Mouse (Mus musculus) lung, embryonic 14.5 days (tissue): ENCODE data around the gene Zbtb48. TPM values are rescaled to one million over a fixed set of nuclear protein-coding genes. Genes with fewer than 3 reads are reported as not detected.

Source experiments
- ATAC-seq: fragments of 200-750 bp; cut with Nextera tagmentation; 2 replicates; pipeline ENCODE4 v1.8.0; 2017; ENCODE audit warnings: mild to moderate bottlenecking, moderate TSS enrichment, moderate library complexity; ENCODE audit not compliant: insufficient read depth
- DNase-seq: peaks from one replicate; pipeline ENCODE4 v3.0.0-alpha.2; 2015
- H3K27ac ChIP-seq: fragments of 300-500 bp; sonication (generic); 2 replicates; pipeline ENCODE4 v1.5.1; 2014; ENCODE audit warnings: low read depth, mild to moderate bottlenecking, moderate library complexity
- H3K27me3 ChIP-seq: fragments of 300-500 bp; sonication (generic); 2 replicates; pipeline ENCODE4 v1.6.1; 2014; ENCODE audit warnings: low read length, control low read depth; ENCODE audit not compliant: insufficient read depth
- H3K36me3 ChIP-seq: fragments of 300-500 bp; sonication (generic); 2 replicates; pipeline ENCODE4 v1.6.1; 2014; ENCODE audit warnings: control low read depth; ENCODE audit not compliant: insufficient read depth
- H3K4me1 ChIP-seq: fragments of 300-500 bp; sonication (generic); 2 replicates; pipeline ENCODE4 v1.6.1; 2014; ENCODE audit warnings: antibody characterized with exemption, control low read depth; ENCODE audit not compliant: insufficient read depth
- H3K4me2 ChIP-seq: fragments of 300-500 bp; sonication (generic); 2 replicates; pipeline ENCODE4 v1.6.1; 2014; ENCODE audit warnings: mild to moderate bottlenecking
- H3K4me3 ChIP-seq: fragments of 300-500 bp; sonication (generic); 2 replicates; pipeline ENCODE4 v1.5.1; 2014; ENCODE audit warnings: low read depth, low read length
- H3K9ac ChIP-seq: fragments of 300-500 bp; sonication (generic); 2 replicates; pipeline ENCODE4 v1.6.1; 2014
- H3K9me3 ChIP-seq: fragments of 300-500 bp; sonication (generic); 2 replicates; pipeline ENCODE4 v1.6.1; 2016; ENCODE audit warnings: low read depth, low read length, control low read depth
- CTCF ChIP-seq: IDR thresholded peaks from 2 replicates; pipeline ENCODE4 v1.5.1; 2016; ENCODE audit warnings: antibody characterized with exemption, low read depth
- WGBS: fragments of 180-500 bp; shearing (Covaris S2); extraction: QIAGEN DNeasy Blood & Tissue Kit; methylation state at CpG from one replicate; pipeline ENCODE4 v1.1.7; 2014; 5-methylcytosine and 5-hydroxymethylcytosine counted together
- polyA plus RNA-seq: library from polyadenylated mRNA; unstranded; fragments of >200 nt; fragmentation: Nextera tagmentation; extraction: Ambion mirVana; gene quantifications from 2 replicates; pipeline ENCODE4 v1.2.1, GENCODE M21; 2014

Gene Zbtb48
- polyA plus RNA-seq, 1 experiment from 2014 or later = 22.7 TPM

DNA sequence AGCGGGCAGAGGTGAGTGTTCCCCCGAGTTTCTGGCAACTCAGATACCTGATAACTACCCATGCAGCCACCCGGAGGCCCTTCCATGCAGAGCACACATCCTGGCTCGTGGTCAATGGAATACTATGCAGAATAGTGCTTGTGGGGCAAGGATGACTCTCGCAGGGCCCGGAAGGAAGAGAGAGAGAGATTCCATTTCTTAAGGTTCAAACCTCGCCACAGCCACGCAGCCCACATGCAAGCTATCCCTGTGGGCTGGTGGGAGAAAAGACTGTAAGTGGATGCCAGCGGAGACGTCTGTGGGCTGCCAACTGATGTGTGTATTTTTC lies 39.5 kb downstream of the Zbtb48 start:
- Histone ChIP-seq H3K27ac (peak overlapping the region; percentile 77), H3K27me3 (no peaks in the 10 kb centered on the region), H3K36me3 (peaks cover 58% of the 10 kb centered on the region), H3K4me2 (peak overlapping the region; percentile 85), H3K4me3 (peak overlapping the region; percentile 88), H3K4me1 (peaks cover 7% of the 10 kb centered on the region), H3K9ac (peak overlapping the region; percentile 84), H3K9me3 (no peaks in the 10 kb centered on the region)
- ATAC-seq (no peak; the same call in none of the 2 replicates), DNase-seq (peak; percentile 20)
- no peak for TF ChIP-seq CTCF
- 22% methylated on average over 10 of the region's 10 CpGs for WGBS

DNA sequence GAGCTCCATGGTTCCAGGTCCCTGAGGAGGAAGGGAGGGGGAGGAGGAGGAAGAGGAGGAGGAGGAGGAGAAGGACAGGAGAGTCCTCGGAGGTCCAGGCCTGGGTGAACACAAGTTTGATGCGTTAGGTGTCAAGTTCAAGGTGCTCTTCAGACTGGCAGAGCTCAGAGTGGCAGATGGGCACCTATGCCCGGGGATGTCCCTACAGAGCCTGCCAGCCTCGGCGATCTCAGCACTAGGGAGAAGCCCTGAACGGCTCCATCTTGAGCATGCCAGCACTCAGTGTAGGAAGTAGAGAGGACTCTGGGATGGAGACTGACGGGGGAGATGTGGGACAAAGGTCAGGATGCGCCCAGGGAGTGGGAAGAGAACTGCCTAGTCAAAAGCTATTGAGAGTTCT lies 40.8 kb downstream of the Zbtb48 start:
- H3K4me1 ChIP-seq = peaks cover 7% of the 10 kb centered on the region
- H3K4me2 ChIP-seq = no peak overlapping the region
- H3K27ac ChIP-seq = no peak overlapping the region
- peaks cover 52% of the 10 kb centered on the region for H3K36me3 ChIP-seq
- H3K9me3 ChIP-seq = no peaks in the 10 kb centered on the region
- no peak for TF ChIP-seq CTCF
- peak overlapping the region; percentile 16 for H3K9ac ChIP-seq
- no peak overlapping the region for H3K4me3 ChIP-seq
- whole genome bisulfite sequencing = 56% methylated on average over 8 of the region's 8 CpGs
- DNase-seq (no peak), ATAC-seq (no peak)
- H3K27me3 ChIP-seq = no peaks in the 10 kb centered on the region

- ATAC-seq (no peak), DNase-seq (no peak)
- no peak overlapping the region; the same call in 1 of the 2 replicates for H3K27ac ChIP-seq
- no peak overlapping the region for H3K4me3 ChIP-seq
- 27% methylated on average over 10 of the region's 10 CpGs for WGBS
- H3K9ac ChIP-seq = no peak overlapping the region; the same call in 1 of the 2 replicates
- H3K9me3 ChIP-seq = no peaks in the 10 kb centered on the region
- peaks cover 7% of the 10 kb centered on the region for H3K4me1 ChIP-seq
- H3K27me3 ChIP-seq = no peaks in the 10 kb centered on the region
- H3K36me3 ChIP-seq = peaks cover 49% of the 10 kb centered on the region
- H3K4me2 ChIP-seq = no peak overlapping the region
- peak; percentile 9; the same call in 1 of the 2 replicates for TF ChIP-seq CTCF
Measured at GRCm38 (mm10) chr4:151985886-151986285, 41.6 kb downstream of the Zbtb48 start.

- Histone ChIP-seq H3K9me3 (no peaks in the 10 kb centered on the region), H3K36me3 (peaks cover 56% of the 10 kb centered on the region), H3K4me1 (peaks cover 7% of the 10 kb centered on the region), H3K27me3 (no peaks in the 10 kb centered on the region), H3K4me3 (no peak overlapping the region), H3K9ac (no peak overlapping the region), H3K4me2 (no peak overlapping the region), H3K27ac (no peak overlapping the region)
- no peak for TF ChIP-seq CTCF
- ATAC-seq = no peak
- 28% methylated on average over 8 of the region's 9 CpGs for WGBS
- DNase-seq = no peak
Measured at GRCm38 (mm10) chr4:151983560-151983959, 43.9 kb downstream of the Zbtb48 start.

- no peak for TF ChIP-seq CTCF
- Histone ChIP-seq H3K27ac (no peak overlapping the region), H3K27me3 (no peaks in the 10 kb centered on the region), H3K9ac (no peak overlapping the region), H3K4me1 (peaks cover 6% of the 10 kb centered on the region), H3K4me3 (no peak overlapping the region), H3K4me2 (no peak overlapping the region), H3K9me3 (no peaks in the 10 kb centered on the region), H3K36me3 (peaks cover 60% of the 10 kb centered on the region)
- DNase-seq = no peak
- 53% methylated on average over 17 of the region's 17 CpGs for WGBS
- ATAC-seq = no peak
Measured at GRCm38 (mm10) chr4:151983043-151983442, 44.4 kb downstream of the Zbtb48 start.

GRCm38 (mm10) chr4:151981363-151981762 lies 46.1 kb downstream of the Zbtb48 start:
- peak; percentile 59 for ATAC-seq
- peak; percentile 99 for TF ChIP-seq CTCF
- Histone ChIP-seq H3K27me3 (no peaks in the 10 kb centered on the region), H3K9ac (no peak overlapping the region), H3K27ac (no peak overlapping the region), H3K9me3 (no peaks in the 10 kb centered on the region), H3K4me2 (no peak overlapping the region), H3K36me3 (peaks cover 70% of the 10 kb centered on the region), H3K4me3 (no peak overlapping the region), H3K4me1 (no peaks in the 10 kb centered on the region)
- DNase-seq = peak; percentile 89
- WGBS = 8% methylated on average over 5 of the region's 5 CpGs

GRCm38 (mm10) chr4:151980699-151981098 lies 46.8 kb downstream of the Zbtb48 start:
- no peak for ATAC-seq
- Histone ChIP-seq H3K27me3 (no peaks in the 10 kb centered on the region), H3K27ac (no peak overlapping the region), H3K36me3 (peaks cover 69% of the 10 kb centered on the region), H3K9me3 (no peaks in the 10 kb centered on the region), H3K4me1 (no peaks in the 10 kb centered on the region), H3K4me3 (no peak overlapping the region), H3K9ac (no peak overlapping the region), H3K4me2 (no peak overlapping the region)
- WGBS = 74% methylated on average over 8 of the region's 8 CpGs
- peak; percentile 28; the same call in 1 of the 2 replicates for TF ChIP-seq CTCF
- peak; percentile 53 for DNase-seq

GRCm38 (mm10) chr4:151977748-151978147 lies 49.7 kb downstream of the Zbtb48 start:
- Histone ChIP-seq H3K4me2 (no peak overlapping the region), H3K27ac (no peak overlapping the region), H3K4me3 (no peak overlapping the region), H3K4me1 (no peaks in the 10 kb centered on the region), H3K9ac (no peak overlapping the region), H3K9me3 (no peaks in the 10 kb centered on the region), H3K27me3 (no peaks in the 10 kb centered on the region), H3K36me3 (peaks cover 78% of the 10 kb centered on the region)
- 39% methylated on average over 10 of the region's 10 CpGs for WGBS
- ATAC-seq (0 out of 2 replicates have a peak, but pooled peaks have one; percentile 6), DNase-seq (peak; percentile 92)
- TF ChIP-seq CTCF = peak; percentile 90
